Mouse (Mus musculus) brain, embryonic 14.5 days (tissue): ENCODE measurements at regions not wholly inside any gene's neighbourhood (a gene's known extent, or its start where the extent isn't known, plus 50 kb on each side); places are given as distances from the start of the nearest gene placed in this dataset.
A peak's percentile ranks its signal among the peaks of the same experiment; 100 is the strongest.

ENCODE experiments used
- DNase-seq: peaks from one replicate; pipeline ENCODE4 v3.0.0-alpha.2; 2011; ENCODE audit warnings: low read depth
- CTCF ChIP-seq: fragments of 200-500 bp; IDR thresholded peaks from 2 replicates; pipeline ENCODE4 v1.5.1; 2012; ENCODE audit warnings: inconsistent platforms, mild to moderate bottlenecking, moderate library complexity, borderline replicate concordance; ENCODE audit not compliant: insufficient read depth, insufficient read length; ENCODE audit errors: extremely low read depth
- POLR2A ChIP-seq: fragments of 200-500 bp; IDR thresholded peaks from 2 replicates; pipeline ENCODE4 v1.6.1; 2012; ENCODE audit warnings: mild to moderate bottlenecking, inconsistent platforms, borderline replicate concordance; ENCODE audit not compliant: poor library complexity, insufficient read depth, insufficient read length, severe bottlenecking; ENCODE audit errors: extremely low read depth

DNA sequence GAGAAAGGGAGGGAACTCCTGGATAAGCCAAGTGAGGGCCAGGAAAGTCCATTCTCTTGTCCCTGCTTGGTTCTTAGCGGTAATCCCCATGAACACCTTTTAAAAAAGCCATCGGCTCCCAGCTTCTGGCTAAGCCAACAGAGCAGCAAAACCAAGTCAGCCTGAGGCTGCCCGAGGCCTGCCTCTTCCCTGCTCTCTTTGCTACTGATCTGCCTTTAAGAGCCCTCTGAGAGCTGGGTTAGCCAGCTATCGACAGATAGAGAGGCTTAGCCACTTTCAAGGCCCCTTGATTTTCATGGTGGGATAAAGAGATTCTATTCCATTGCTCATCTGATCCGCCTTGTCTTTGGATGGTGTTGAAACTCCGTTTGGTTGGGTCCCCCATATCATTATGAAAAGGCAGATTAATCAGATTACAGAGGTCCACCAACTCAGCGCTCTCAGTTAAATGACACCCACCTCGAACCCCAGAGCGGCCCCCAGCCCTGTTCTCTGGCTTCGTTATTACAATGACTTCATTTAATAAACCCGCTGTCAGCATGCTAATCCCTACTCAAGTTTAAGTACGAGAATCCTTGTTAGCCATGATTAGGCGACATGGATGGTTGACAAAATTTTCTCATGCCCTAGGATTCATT is 66.1 kb downstream of the Slc4a3 start:
- peak; percentile 57 for DNase-seq
- TF ChIP-seq POLR2A, result no peak
- TF ChIP-seq CTCF, result no peak

DNA sequence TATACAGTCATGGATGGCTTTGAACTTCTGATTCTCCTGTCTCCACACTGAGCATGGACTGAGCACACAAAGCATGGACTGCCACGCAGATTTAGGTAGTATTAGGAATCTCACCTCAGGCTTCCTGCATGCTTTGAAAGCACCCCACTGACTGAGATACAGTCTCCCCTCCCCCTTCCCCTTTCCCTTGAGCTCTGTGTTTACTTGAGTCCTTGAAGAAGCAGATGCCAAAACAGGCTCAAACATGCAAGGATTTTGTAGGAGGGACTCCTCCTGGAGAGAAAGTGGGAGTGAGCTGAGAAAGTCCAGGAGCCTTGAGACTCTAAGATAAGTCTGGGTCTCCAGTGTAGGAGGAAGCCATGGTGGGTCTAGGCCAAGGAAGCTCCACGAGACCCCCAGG is 67.1 kb downstream of the Slc4a3 start:
- DNase-seq, result no peak
- TF ChIP-seq POLR2A (no peak), CTCF (no peak)

DNA sequence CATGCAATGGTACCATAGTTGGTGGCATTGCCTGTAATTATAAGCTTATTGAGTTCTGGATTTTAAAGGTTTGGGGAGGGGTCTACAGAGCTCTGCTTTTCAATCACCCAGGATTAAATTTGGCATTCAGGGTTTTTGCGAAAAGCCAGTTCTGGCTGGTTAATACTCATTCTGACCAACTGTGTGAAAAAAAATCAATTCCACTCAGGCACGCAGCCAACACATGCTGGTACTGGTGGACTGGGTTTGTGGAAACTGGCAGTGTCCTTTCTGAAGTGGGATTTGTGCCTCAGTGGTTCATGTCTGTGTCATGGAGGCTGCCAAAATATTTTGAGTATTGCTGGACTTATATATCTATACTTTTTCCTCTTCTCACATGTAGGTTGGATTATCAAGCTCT is 70.9 kb downstream of the Slc4a3 start:
- peak; percentile 72 for DNase-seq
- TF ChIP-seq CTCF, result no peak
- TF ChIP-seq POLR2A, result no peak

DNA sequence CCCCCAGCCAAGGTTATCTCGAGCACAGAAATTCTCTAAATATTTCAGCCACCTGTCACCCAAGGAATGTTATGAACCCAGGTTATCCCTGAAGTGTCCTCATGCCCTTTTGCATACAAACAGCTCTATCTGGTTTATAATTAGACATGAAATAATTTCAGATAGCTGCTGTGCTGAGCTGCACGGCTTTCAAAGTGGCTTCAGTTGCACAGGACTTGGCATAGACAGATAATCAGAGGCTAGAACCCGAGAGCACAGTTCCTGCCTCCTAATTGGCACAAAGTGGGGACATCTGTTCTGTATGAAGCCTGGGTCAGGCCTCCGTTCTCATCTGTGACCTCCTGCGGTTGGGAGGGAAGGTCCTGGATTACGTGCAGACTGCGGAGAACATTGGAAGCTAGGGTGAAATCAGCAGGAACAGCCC is 72.3 kb downstream of the Slc4a3 start:
- DNase-seq, result no peak
- TF ChIP-seq POLR2A (no peak), CTCF (no peak)

DNA sequence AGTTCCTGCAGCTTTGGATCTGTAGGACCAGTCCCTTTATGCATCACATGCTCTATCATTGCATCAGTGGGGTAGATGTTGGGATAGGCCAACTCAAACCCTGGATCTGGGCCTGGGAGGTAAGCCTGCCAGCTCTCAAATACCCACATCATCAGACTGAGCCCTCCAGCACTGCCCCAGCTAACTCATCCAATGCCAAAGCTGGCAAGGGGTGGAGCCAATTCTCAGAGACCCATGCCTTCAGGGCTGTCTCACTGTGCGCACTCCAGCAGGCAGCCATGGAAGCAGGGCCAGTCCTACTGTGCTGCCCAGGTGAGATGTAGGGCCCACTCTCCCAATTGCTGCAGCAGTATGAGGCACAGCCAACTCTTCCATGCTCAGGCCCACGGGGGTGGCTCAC is 84.2 kb downstream of the Slc4a3 start:
- TF ChIP-seq POLR2A (no peak), CTCF (no peak)

DNA sequence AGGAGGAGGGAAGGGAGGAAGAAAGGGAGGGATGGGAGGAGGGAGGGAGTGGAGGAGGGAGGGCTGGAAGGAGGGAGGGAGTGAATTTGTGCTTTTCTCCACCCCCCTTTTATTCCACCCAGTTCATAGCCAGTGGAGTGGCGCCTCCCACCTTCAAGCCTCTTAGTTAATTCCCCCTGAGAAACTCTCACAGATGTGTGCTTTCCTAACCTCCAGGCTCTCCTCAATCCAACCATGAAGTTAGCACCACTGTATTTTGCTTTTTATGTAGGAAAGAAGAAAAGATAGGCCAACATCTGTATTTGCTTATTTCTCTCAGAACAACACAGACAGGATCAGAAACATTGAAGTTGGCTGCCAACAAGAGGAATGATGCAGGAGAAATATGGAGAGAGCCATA is 85.7 kb downstream of the Slc4a3 start:
- TF ChIP-seq CTCF, result no peak
- TF ChIP-seq POLR2A, result no peak

More for the DNA sequence above, 84.2 kb downstream of the Slc4a3 start:
- no peak for DNase-seq

DNA sequence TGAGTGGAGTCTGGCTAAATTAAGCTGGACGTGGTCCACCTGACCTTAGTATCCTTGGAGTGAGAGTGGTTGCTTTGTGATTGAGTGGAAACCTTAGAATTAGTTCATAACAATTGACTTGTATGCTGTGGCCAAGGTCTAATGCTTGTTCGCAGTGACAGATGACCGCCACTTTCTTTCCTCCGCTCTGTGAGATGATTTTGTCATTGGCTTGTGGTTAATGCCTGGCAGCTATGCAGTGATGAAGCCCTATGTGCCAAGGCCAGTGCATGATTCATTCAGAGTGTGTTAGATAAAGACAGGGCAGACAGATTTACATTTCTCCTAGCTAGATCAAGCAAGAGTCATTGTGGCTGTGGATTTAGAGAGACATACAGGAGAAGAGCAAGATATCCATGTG is 89.5 kb downstream of the Slc4a3 start:
- no peak for DNase-seq
- no peak for TF ChIP-seq POLR2A
- TF ChIP-seq CTCF, result no peak

More for the DNA sequence above, 85.7 kb downstream of the Slc4a3 start:
- no peak for DNase-seq

DNA sequence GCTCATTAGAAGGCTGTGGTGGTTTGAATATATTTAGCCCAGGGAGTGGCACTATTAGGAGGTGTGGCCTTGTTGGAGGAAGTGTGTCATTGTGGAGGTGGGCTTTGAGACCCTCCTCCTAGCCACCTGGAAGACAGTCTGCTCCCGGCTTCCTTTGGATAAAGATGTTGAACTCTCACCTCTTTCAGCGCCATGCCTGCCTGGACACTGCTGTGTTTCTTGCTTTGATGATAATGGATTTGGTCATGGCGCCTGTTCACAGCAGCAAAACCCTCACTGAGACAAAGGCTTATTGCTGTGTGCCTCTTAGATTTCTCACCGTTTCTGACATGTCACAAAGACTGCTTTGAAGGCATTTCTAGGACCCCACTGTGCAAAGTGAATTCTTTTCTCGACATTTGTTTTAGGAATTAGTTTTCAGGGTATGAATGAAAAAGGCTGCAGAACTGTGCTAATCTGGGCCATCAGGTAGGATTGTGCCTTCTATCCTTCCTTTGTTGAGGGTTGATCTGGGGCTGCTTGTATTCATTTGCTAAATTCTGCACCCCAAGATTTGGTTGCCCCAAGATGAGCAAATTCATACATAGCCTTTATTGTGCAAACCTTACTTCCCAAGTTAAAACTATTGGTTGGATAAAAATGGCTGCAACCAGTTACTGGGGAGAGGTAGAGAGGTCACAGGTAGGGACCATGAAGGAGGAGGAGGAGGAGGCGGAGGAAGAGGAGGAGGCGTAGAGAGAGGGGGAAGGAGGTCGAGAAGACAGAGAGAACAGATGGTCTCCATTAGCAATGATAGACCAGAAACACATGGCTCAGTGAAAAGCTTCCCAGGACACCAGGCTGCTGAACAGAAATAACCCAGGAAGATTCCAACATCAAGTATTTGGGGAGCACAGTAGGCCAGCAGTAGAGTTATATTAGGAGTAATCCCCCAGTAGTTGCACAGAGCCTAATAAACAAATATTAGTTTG is 93.2 kb downstream of the Slc4a3 start:
- DNase-seq, result peak; percentile 38
- no peak for TF ChIP-seq CTCF
- TF ChIP-seq POLR2A, result no peak

DNA sequence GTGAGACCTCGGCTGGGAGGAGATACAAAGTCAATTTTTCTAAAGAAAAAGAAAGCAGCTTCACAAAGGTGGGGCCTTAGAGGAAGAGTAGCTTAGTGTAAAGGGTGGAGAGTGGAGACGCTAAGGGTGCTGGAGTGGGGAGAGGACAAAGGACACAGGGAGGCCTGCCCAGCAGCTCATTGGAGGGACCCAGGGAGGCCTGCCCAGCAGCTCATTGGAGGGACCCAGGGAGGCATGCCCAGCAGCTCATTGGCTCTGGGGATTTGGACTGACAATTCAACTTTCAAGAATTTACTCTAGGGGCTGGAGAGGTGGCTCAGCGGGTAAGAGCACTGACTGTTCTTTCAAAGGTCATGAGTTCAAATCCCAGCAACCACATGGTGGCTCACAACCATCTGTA is 96.4 kb downstream of the Slc4a3 start:
- TF ChIP-seq CTCF (no peak), POLR2A (no peak)
- no peak for DNase-seq

DNA sequence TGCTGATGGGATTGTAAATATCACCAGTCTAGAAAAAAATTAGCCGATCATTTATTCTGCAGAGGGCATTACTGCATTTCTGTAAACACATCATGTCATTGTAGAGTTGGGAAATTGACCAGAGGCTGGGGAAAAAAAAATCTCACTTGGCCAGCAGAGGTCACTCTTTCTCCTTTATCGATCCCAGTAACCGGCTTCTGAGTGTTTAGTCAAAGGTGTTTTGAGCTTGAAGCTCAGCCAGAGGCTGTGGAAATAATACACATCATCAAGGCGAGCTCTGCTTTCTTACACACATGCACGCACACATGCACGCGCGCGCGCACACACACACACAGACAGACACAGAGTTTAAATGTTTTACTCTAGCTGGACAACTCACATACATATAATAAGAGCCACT is 106.5 kb downstream of the Slc4a3 start:
- DNase-seq, result peak; percentile 91
- TF ChIP-seq CTCF, result peak; percentile 68; the same call in 1 of the 2 replicates
- TF ChIP-seq POLR2A, result no peak

DNA sequence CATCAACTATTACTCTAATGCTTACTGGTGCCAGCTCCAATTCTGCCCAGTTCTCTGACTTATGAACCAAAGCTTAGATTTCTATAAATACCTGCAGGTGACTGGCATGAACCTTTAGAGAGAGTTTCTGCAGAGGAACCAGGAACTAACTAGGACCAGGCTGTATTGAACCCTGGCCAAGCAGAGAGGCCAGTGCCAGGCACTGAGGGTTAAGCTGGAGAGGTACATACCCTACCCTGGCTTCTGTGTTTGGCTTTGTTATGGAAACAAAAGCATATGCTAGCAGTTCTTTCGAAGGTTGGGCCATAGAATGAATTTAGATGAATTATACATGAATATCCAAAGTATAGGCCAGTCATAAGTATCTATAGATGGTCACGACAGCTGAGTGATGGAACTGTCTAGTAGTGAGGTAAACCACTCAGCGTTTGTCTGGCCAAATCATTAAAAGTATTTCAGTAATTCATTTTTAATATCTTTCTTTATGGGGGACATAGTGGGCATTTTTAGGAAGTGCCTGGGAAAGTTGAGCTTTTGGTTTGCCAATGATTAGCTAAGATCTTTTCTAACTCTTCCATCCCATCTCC is 107.0 kb downstream of the Slc4a3 start:
- TF ChIP-seq POLR2A (no peak), CTCF (no peak)
- no peak for DNase-seq
